Mouse (Mus musculus) stomach, postnatal 0 days (tissue): ENCODE measurements at regions not wholly inside any gene's neighbourhood (a gene's known extent, or its start where the extent isn't known, plus 50 kb on each side); places are given as distances from the start of the nearest gene placed in this dataset.

Experiments
- CTCF ChIP-seq: IDR thresholded peaks from 2 replicates; pipeline ENCODE4 v1.5.1; 2016; ENCODE audit warnings: antibody characterized with exemption, low read depth, mild to moderate bottlenecking, moderate library complexity
- EP300 ChIP-seq: optimal IDR thresholded peaks from 2 replicates; pipeline ENCODE3; 2016; ENCODE audit warnings: antibody characterized with exemption

DNA sequence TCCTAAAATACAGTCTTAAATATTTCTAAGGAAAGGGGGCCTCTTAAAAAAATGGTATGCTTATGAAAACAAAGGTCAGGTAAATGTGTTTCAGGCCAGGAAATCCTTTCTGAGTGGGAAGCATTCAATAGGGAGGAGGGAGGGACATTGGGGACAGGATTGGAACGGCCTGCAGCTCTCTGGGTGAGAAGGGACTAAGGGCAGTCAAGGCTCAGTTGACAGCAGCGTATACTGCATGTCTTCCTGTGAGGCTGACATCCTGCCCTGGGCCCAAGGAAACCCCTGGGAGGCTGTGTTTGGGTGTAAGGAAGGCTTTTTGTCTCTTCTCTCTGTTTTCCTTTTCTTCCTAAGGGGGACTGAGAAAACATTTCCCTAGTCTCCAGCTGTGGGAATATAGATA lies 69.1 kb upstream of the Nxt1 start:
- TF ChIP-seq EP300 (no peak), CTCF (no peak)
